Mouse (Mus musculus): ENCODE data around the gene Nfx1.
"Not testable (repeated sequence)": the region's sequence is repeated elsewhere in the genome, so short reads cannot be mapped to it uniquely, and the experiment has no call there.

Gene Nfx1

DNA sequence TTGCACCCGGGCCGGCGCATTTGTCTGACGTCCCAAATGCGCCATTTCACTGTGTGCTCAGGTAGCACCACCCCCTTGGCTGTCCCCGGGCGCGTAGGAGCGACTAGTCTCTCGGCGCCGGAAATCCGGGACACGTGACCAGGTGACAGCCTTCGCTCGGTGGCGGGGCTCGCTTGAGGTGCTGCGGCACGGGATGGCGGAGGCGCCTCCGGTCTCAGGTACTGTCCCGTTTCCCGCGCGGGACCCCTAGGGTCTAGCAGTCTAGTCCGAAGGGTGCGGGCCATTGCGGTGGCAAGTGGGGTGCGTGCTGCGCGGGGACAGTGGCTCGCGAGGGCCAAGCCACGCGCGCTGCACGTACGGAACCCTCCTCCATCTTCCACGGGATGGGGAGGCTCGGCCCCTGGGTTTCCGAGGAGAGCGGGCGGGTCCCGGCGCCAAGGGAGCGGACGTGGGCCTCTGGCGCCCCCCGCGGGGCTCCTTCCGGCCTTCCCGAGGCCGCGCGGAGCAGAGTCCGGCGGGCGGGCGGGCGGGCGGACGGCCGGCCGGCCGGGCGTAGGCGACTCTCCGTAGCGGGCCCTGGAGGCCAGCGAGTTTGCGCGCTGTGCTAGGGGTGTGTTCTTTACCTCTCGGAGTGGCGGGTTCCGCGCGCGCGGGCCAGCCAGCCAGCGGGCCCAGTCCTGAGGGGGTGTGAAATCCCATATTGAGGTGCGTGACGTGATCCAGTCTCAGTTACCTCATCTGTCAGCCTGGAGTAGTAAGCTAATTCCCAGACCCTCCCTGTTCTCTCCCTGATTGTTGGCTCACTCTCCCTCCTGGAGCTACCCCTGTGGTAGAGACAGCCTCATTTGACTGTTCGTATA is at the start of gene Nfx1:
Nfx1 (plus strand) TSS at position 65 of the 860 bp plus-strand sequence.
- peak; percentile 98 to 99 for DNase-seq

DNA sequence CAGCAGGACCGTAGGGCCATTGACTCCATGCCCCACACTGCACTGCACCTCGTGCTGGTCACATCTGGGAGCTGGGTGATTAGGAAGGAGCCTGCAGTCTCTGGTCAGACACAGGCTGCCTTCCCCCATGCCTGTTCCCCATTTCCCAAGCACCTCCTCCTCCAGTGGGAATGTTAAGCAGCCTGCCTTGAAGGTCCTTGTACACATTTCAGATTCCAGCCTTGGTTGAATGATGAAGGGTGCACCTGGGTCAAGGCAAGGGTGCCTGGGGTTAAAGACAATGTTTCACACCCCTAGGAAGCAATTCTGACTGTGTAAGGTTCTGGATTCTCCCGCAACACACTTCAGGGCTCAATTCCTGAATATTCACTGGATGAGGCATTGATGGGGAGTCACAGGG is 49.4 kb upstream of the Nfx1 start:
- DNase-seq: no peak

DNA sequence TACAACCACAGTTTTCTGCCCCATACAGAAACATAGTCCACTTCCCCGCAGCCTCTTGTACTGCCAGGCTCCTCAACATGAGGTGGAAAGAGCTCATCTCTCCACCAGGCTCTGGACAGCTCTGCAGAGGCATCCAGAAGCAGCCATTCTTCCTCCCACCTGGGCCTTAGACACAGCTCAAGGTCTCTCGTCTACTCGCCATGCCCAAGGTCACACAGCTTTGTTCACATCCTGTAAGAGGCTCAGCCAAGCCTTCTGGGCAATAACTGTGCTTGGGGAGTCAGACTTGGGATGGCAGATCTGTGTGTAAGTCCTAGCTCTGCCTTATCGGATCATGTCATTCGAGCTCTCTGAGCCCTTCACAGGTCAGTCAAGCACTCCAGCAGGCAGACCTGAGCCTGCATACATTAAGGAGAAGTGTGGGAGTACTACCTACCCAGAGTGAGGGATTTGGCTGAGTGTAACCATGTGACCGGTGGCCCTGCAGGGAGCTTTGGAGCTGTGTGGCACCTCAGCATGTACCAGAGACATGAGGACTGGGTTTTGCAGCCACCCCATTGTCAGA is 47.5 kb upstream of the Nfx1 start:
- DNase-seq: peak; percentile 34 to 71

DNA sequence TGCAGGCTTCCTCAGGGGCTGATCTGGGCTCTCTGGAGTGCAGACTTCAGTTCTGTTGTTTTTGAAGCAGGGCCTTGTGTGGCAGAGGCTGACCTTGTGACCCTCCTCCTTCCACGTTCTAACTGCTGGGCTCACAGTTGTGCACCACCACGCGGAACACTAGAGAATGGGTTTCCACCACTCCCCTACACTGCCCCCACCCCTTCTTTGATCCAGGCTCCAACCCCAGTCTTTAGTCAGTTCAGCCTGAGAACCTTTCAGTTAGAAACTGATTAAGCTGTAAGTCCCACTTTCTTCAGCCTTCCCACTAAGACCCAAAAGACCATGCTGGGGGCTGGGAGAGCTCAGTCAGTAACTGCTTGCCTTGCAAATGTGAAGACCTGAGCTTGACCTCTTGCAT is 45.1 kb upstream of the Nfx1 start:
- DNase-seq: no peak

DNA sequence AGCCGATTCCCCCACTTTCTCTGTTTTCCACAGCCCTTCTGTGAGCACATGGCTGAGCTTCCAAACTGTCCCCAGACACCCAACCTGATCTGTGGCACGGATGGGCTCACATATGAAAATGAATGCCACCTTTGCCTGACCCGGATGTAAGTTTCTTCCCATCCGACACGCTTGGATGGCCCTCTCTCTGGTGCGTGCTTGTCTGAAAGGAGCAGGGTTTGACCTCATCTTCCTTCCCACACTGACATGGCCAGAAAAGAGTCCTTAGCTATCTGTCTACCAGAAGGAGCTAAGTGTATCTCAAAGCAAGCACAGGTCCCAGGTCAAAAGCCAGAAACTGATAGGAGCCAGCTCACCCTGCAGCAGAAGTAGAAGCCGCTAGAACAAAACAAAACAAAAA is 41.7 kb upstream of the Nfx1 start:
- DNase-seq: no peak

DNA sequence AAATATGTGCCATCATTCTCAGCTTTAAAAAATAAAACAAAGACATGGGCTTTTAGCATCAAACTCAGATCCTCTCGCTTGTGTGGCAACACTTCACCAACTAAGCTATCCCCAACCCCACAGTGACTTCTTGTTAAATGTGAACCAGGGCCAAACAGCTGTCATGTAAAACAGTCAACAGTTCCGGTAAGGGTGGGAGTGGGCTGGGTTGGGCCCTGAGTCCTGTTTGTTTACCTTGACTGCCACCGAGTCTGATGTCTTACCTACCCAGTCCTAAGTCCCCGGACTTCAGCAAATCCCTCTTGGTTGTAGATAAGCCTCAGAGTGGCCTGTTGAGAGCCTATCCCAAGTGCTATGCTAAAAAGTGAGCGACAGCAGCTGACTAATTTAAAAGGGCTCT is 37.0 kb upstream of the Nfx1 start:
- DNase-seq: no peak

DNA sequence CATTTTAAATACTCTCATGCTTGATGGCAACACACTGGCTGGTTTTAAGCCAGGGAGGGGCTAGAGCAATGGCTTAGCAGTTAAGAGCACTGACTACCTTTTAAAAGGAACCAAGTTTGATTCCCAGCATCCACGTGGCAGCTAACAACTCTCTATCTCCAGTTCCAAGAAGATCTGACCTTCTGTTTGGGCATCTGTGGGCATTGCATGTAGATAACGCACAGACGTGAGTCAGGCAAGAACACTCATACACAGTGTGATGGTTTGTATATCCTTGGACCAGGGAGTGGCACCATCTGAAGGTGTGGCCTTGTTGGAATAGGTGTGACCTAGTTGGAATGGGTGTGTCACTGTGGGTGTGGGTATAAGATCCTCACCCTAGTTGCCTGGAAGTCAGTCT is 36.3 kb upstream of the Nfx1 start:
- DNase-seq: not testable (repeated sequence)

DNA sequence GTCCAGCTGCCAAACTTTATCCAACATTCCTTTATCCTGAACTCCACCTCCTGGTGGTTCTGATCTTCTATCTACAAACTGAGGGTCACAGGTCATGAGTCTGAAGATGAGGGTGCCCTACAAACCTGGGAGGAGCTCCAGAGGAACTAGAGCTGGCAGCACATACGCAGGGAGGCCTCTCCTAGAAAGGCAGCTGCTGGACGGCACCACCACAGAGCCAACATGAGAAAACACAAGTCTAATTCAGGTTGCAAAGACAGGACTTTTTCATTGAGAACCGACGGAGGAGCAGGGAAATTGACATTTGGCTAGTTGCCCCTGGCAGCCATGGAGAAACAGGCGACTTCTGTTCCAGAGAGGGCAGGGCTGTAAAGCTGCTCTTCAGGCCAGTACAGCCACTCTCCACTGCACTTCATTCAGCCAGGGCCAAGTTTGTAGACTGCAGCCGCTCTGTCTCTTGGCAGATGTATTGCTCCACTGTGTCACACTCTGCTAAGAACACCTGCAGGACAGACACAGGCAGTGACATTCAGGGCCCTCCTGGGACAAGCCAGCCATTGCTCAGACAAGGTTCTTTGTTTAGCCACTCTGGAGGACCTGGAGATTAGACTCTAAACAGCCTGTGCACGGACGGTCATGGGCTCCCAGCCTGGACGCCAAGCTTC is 34.4 kb upstream of the Nfx1 start:
- no peak for DNase-seq

DNA sequence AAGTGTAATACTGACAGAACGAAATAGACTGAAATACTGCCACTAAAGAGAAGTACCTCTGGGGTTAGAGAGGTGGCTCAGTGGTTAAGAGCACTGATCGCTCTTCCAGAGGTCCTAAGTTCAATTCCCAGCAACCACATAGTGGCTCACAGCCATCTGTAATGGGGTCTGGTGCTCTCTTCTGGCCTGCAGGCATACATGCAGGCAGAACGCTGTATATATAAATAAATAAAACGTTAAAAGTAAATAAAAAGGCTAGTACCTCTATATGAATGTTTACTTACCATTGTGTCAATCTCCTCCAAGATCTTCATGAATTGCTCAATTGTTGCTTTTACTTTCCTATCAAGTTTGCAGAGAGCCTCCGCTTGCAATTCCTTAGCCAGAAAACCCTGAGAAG is 31.9 kb upstream of the Nfx1 start:
- no peak for DNase-seq

DNA sequence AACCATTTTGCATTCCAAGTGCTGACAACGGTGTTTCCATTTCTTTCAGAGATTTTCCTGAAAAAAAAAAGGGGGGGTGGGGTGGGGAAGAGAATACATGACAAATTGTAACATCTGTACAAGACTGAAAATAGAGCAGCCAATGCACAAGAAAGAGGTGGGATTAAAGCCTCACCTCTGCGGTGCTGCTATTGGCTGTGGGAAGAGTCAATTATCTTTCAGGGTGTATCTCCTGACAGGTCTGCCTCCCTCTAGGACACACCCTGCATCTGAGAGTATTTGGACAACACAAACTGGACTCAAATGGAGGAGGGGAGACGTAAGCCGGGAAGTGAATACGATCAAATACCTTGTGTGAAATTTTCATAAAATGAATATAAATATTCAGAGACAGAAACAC is 27.1 kb upstream of the Nfx1 start:
- no peak for DNase-seq

DNA sequence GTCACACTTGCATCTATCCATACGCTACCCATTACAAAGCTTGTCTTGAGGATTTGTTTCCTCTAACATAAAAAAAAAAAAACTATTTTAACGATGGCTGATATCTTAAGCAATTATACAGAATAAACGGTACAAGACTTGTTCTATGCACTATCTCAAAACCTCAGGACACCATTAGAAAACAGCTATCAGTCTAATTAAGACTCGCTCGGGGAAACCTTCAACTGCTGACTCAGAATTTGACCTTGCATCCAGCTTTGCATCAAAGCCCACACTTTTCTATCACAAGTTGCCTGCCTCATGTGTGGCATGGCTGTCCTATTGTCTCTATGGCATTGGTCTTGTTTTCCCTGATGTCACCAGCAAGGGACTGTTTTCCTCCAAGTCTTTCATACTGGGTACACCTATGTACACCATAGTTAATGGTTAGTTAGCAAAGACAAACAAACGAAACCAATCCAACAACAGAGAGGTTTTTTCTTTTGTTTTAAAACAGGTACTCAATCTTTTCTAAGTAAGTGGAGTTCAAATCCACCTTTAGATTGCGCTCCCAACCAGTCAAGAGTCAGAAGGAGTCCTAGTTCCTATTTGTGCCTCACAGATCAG is 24.1 kb upstream of the Nfx1 start:
- no peak for DNase-seq

DNA sequence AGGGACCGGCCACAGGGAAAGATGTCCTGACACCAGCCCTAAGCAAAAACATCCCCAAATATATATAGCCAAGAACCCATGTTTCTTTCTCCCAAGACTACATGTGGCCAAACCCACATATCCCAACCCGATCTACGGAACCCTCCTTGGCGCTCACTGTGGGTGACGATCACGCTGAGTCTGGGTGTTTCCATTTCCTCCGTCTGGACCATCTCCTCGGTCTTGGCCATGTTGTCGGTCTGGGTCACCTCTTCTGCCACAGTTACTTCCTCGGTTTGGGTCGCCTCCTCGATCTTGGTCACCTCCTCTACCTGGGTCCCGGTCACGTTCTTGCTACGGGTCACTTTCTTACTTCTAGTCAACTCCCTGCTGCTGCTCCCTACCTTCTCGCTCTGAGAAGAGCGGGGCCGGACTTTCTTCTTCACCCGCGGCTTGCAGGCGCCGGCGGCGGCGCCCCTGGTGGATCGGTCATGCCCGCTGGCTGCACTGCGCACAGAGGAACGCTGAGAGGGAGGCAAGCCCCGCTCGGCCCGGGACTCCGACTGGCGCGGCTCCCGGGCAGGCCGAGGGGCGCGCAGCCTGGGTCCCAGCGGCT is 23.0 kb upstream of the Nfx1 start:
- no peak for DNase-seq

DNA sequence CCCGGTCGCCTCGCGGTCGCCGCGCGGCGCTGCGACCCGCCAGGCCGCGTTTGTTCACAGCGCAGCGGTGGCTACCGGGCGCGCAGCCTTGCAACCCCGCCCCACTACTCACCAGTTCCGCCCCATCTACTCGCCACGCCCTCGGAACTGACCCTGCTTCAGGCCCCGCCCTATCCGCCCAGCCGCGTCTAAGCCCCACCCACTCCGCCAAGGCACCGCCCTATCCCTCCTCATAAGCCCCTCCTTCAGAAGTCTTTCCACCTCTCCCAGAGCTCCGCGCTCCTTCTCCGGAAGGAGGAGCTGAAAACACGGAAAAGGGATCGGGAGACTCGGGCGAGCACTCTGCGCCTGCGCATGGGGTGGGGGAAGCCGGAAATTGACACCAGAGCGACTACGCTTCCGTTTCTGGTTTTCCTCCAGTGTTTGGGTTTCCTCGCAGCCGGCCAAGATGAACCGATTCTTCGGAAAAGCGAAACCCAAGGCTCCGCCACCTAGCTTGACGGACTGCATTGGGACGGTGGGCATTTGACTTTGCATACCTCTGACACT is 22.5 kb upstream of the Nfx1 start, which contains the start of the genes Bag1 and Chmp5:
Bag1 (minus strand) TSS at position 135 of the 549 bp plus-strand sequence.
Chmp5 (plus strand) TSS at position 248 of the 549 bp plus-strand sequence.
- DNase-seq: peak; percentile 98 to 99

DNA sequence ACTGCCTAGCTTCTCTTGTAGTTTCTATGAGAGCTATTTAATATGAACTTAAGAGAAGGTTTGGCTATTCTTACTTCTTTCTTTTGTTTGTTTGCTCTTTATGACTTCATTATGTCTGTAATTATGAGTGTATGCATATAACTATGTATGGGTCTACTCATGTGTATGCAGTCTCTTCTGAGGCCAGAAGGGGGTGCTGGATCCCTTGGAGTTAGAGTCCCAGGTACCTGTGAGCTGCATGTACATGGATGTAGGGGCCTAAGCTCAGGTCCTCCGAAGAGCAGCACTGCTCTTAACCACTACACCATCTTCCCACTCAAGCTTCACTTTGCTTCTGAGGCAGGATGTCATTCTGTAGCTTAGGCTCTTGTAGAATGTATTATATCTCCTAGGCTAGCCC is 17.2 kb upstream of the Nfx1 start:
- peak; percentile 47 to 67 for DNase-seq

DNA sequence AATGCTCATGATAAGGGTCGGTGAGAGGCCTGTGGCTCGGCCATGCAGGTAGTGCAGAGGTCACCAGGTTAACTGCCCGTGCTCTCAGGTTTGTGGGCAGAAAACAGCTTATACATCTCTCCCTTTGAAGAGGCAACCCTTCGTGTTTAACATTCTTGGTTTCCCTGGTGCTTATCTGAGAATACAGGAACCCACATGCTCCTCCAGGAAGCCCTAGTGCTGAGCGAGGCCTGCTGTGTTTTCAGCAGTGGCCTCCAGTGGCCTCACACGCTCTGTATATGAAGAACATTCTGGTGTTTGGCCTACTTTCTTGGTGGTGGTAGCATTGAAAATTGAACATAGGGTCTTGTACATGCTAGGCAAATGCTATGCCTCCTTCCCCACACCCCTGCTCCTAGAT is 14.8 kb upstream of the Nfx1 start:
- no peak for DNase-seq

DNA sequence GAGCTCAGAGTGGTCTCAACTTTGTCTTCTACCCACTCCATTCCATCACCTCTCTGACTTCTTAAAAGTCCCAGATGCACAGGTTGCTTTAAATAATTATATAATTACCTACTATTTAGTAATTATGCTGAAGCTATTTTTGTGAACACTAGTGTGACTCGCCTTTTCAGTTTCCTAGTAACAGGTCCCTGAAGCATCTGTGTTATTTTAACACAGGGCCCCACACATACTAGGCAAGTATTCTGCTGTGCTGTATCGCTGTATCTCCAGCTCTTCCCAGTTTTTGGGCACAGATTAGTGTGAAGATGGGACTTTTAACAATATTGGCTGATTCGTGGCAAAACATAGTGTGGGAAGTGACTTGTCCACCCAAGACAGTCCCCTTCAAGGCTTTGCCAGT is 7.2 kb upstream of the Nfx1 start:
- no peak for DNase-seq

DNA sequence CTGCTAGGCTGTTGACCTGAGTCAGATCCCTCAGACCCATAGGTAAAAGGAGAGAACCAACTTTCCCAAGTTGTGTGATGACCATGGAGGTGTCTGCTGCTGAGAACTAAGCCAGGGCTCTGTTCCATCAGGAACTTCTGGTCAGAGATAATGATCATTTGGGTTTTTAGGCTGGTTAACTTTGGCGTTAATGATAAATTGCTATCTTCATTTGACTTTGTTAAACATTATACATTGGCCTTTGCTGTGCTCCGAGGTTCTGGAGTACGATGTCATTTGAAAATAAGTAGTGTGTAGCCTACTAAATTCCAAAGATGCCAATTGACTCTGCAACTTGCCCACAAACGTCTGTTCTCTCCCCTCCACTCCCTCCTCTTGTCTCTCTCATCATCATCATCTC is 1.5 kb upstream of the Nfx1 start:
- no peak for DNase-seq

DNA sequence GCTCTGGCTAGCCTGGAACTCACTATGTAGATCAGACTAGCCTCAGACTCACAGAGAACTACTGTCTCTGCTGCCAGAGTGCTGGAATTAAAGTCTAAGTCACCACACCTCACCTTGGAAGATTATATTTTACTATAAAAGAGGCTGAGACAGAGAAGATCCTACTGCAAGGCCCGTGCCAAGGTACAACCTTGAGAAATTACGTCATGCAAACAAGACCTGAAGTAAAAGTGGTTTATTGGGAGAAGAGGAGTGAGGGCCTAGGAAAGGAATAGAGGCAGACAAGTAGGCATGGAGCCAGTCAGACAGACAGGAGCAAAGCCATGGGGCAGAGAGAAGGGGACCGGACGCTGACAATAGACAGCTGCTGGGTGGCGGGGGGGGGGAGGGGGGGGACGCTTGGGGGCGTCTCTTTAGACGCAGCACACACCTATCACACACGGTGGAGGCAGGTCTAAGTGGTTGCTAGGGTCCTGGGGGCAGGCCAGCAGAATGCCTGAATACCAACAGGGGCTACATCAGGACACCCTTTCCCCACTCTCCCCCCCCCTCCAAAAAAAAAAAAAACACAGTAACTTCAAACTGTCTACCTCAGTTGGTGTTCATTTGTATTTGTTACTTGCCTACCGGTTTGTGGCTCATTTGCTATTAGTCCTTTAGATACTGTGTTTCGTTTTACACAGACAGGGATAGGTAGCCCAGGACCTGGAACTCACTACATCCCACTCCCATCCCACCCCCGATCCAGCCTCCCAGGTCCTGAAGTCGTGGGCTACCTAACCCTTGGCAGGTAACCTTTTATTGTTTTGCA is 720 bp upstream of the Nfx1 start:
- peak; percentile 7 to 50 for DNase-seq

DNA sequence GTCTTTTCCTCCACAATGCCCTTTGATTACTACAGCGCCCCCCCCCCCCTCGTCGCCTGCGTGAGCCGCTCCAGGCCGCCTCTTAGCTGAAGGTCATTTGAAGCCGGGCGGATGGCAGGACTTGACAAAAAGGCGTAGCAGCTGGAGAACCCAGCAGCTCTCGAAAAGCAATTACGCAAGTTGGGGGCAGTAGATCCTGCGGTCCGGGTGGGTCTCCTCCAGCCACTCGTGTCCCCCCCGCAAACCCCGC is 189 bp upstream of the Nfx1 start:
- no peak for DNase-seq

DNA sequence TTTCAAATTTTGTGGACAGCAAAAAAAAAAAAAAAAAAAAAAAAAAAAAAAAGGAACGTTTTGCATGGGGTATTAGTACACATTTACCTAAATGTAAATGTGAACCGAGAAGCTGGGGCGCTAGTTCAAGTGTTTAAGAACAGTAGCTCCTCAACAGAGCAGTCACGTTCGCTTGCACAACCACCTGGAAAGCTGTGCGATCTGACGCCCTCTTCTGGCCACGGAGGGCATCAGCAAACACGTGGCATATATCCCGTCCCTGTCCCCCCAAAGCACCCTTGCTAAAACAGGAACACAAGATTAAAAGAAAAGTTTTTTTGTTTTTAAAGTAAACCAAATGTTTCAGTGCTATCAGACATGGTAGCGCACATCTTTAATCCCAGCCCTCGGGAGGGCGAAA is 1.0 kb downstream of the Nfx1 start:
- peak; percentile 24 to 54 for DNase-seq

DNA sequence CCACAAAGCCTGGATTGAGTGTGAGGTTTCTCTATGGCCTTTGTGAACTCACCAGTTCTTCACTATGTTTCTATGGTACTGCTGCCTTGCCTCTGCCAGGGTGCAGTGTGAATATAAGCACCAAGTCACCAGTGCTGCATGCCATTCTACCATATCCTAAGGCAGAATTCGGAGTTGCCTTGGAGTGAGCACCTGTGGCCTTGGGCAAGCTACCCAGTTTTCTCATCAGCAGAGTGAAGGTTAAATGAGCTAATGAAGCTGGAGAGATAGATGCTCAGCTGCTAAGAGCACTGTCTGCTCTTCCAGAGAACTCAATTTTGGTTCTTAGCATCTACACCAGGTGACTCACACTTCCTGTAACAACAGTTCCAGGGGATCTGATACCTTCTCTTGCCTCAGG is 3.3 kb downstream of the Nfx1 start:
- DNase-seq: no peak

DNA sequence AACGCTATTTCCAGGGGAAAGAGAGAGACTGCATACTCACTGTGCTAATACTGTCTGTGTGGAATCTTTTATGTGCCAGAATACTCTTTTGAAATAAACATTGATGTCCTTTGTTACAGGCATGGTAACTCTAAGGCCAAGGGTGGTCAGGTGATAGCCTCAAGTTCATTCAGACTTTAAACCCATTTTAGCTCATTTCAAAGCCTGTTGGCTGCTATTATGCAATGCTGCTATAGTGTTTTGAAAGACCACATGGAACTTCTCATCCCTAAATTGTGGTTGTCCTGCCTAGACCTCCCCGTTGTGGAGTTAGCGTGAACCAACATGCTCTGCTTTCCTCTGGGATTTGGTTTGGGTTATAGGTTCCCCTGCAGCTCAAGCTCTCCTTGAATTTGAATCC is 5.0 kb downstream of the Nfx1 start:
- no peak for DNase-seq
